Mouse (Mus musculus) C2C12 (cell line): ENCODE measurements at regions not wholly inside any gene's neighbourhood (a gene's known extent, or its start where the extent isn't known, plus 50 kb on each side); places are given as distances from the start of the nearest gene placed in this dataset.

ENCODE experiments used
- H3K27me3 ChIP-seq: one replicate; pipeline ENCODE4 v1.6.1; 2011; ENCODE audit not compliant: control insufficient read depth, insufficient read depth, insufficient read length
- H3K36me3 ChIP-seq: one replicate; pipeline ENCODE4 v1.6.1; 2011; ENCODE audit not compliant: control insufficient read depth, insufficient read depth
- H3K4me3 ChIP-seq: one replicate; pipeline ENCODE4 v1.5.1; 2011; ENCODE audit warnings: mild to moderate bottlenecking, control low read depth; ENCODE audit not compliant: poor library complexity, insufficient read depth, severe bottlenecking
- H3K79me2 ChIP-seq: one replicate; pipeline ENCODE4 v1.6.1; 2011; ENCODE audit not compliant: control insufficient read depth, insufficient read depth
- H3K79me3 ChIP-seq: one replicate; pipeline ENCODE4 v1.6.1; 2011; ENCODE audit warnings: low read depth, control low read depth
- H3ac ChIP-seq: one replicate; pipeline ENCODE3; 2011; ENCODE audit warnings: low read depth; ENCODE audit not compliant: control insufficient read depth, insufficient read length
- CEBPB ChIP-seq: IDR thresholded peaks from one replicate; pipeline ENCODE4 v1.6.1; 2011; ENCODE audit warnings: low read depth, mild to moderate bottlenecking, control low read depth, moderate library complexity
- CTCF ChIP-seq: IDR thresholded peaks from one replicate; pipeline ENCODE4 v1.5.1; 2011; ENCODE audit not compliant: control insufficient read depth, insufficient read depth, insufficient read length
- FOSL1 ChIP-seq: IDR thresholded peaks from one replicate; pipeline ENCODE4 v1.8.0; 2011; ENCODE audit warnings: mild to moderate bottlenecking, low read length; ENCODE audit not compliant: poor library complexity, insufficient read depth, severe bottlenecking
- MAX ChIP-seq: IDR thresholded peaks from one replicate; pipeline ENCODE4 v1.6.1; 2011; ENCODE audit warnings: mild to moderate bottlenecking, control low read depth
- MYOD1 ChIP-seq: IDR thresholded peaks from one replicate; pipeline ENCODE4 v1.6.1; 2011; ENCODE audit warnings: low read depth; ENCODE audit not compliant: control insufficient read depth, insufficient read length
- MYOG ChIP-seq: IDR thresholded peaks from one replicate; pipeline ENCODE4 v1.6.1; 2011; ENCODE audit not compliant: control insufficient read depth, insufficient read length; ENCODE audit errors: extremely low read depth
- USF1 ChIP-seq: IDR thresholded peaks from one replicate; pipeline ENCODE4 v1.6.1; 2011; ENCODE audit warnings: low read depth, mild to moderate bottlenecking, control low read depth, moderate library complexity

DNA sequence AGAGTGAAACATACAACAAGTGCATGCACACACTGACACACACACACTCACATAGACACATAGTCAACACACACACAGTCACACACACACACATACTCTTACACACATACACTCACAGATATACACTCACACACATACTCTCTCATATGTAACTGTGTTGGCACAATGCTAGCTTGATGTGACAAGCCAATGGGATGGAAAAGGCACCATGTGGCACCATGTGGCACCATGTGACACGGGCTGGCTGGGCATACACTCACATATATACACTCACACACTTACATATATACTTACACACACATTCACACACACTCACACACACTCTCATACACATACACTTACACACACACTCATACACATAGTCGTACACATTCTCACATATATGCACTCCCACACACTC is 67.0 kb upstream of the Phyhipl start:
- Histone ChIP-seq H3K79me2 (no peaks in the 10 kb centered on the region), H3K27me3 (no peaks in the 10 kb centered on the region), H3ac (no peak overlapping the region), H3K36me3 (no peaks in the 10 kb centered on the region), H3K79me3 (no peaks in the 10 kb centered on the region), H3K4me3 (no peak overlapping the region)
- TF ChIP-seq CTCF (no peak), MYOD1 (no peak), USF1 (no peak), CEBPB (no peak)

DNA sequence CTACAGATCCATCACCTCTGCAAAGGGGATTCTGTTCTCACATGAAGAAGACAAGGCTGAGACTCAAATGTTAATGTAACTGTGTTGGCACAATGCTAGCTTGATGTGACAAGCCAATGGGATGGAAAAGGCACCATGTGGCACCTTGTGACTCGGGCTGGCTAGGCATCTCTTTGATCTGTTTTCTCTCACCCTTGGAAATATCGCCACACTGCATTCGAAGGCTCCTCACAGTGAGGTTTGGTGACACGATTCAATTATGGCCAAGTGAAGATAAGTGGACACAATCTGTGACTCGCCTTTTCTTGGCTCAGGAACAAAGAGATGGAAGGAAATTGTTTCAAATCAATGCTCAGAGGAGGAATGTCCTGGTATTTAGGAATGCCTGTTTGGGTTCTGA is 66.6 kb upstream of the Phyhipl start:
- H3K4me3 ChIP-seq = no peak overlapping the region
- H3K79me3 ChIP-seq = no peaks in the 10 kb centered on the region
- TF ChIP-seq MAX = no peak
- TF ChIP-seq CEBPB = no peak
- no peak for TF ChIP-seq MYOG
- no peak for TF ChIP-seq MYOD1
- no peak for TF ChIP-seq CTCF
- no peak for TF ChIP-seq FOSL1
- no peak for TF ChIP-seq USF1
- H3K36me3 ChIP-seq = no peaks in the 10 kb centered on the region
- no peaks in the 10 kb centered on the region for H3K79me2 ChIP-seq
- no peaks in the 10 kb centered on the region for H3K27me3 ChIP-seq
- H3ac ChIP-seq = no peak overlapping the region

DNA sequence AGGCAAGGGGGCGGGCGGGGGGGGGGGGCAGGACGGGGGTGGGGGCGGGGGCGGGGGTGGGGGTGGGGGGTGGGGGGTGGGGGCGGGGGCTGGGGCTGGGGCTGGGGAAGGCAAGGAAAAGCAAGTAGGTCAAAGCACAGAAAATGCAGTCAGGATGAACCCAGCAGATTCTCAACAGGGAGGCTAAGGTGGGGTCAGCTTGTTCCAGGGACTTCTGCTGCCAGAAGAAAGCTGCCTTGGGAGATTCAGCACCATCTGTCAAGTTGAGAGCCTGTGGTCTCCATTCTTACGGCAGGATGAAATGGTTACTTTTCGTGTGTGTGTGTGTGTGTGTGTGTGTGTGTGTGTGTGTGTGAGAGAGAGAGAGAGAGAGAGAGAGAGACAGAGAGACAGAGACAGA is 61.7 kb upstream of the Phyhipl start:
- Histone ChIP-seq H3ac (no peak overlapping the region), H3K36me3 (no peaks in the 10 kb centered on the region), H3K4me3 (no peak overlapping the region), H3K79me3 (no peaks in the 10 kb centered on the region), H3K27me3 (no peaks in the 10 kb centered on the region), H3K79me2 (no peaks in the 10 kb centered on the region)
- TF ChIP-seq MYOD1 = no peak
- TF ChIP-seq CEBPB = no peak

DNA sequence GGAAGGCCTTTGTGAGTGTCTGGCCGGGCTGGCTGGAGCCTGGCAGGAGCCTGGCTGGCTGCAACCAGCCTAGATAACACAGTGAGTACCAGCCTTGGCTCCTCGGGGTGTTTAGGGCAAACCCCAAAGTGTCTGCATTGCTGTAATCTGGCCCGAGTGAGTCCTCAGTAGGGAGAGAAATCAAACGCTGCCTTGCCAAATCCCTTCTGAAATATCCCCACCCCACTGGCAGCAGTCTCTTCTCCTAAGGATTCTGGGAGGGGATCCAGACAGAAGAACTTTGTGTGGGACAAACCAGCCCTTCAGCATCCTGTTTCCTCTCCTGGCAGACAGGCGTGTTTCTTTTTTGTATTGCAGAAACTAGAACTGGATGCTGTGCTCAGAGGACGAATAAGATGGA is 61.3 kb upstream of the Phyhipl start:
- TF ChIP-seq MYOD1 (no peak), MYOG (no peak), FOSL1 (no peak), USF1 (no peak), CTCF (no peak), CEBPB (no peak), MAX (no peak)
- Histone ChIP-seq H3K79me2 (no peaks in the 10 kb centered on the region), H3K36me3 (no peaks in the 10 kb centered on the region), H3K4me3 (no peak overlapping the region), H3K79me3 (no peaks in the 10 kb centered on the region), H3K27me3 (no peaks in the 10 kb centered on the region), H3ac (no peak overlapping the region)

DNA sequence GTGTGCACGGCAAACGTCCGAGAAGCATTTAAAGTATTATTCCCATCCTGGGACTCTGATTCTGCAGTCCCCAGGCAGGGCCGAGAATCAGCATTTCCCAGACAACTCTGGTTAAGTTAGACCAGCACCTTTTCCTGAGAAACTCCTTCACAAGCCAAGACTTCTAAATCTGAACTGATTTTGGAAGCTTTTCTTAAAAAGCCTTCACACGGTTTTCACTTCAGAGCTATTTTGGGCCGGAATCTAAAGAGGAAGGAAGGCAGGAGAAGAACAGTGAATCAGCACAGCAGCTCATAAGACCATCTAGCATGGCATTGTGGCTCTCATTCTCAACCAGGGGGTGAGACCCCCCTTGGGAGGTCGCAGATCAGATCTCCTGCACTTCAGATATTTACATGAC is 57.5 kb upstream of the Phyhipl start:
- H3K79me2 ChIP-seq = no peaks in the 10 kb centered on the region
- H3ac ChIP-seq = no peak overlapping the region
- H3K27me3 ChIP-seq = no peaks in the 10 kb centered on the region
- no peaks in the 10 kb centered on the region for H3K79me3 ChIP-seq
- TF ChIP-seq MYOD1 (no peak), MYOG (no peak), CTCF (no peak)
- H3K4me3 ChIP-seq = no peak overlapping the region
- H3K36me3 ChIP-seq = no peaks in the 10 kb centered on the region

DNA sequence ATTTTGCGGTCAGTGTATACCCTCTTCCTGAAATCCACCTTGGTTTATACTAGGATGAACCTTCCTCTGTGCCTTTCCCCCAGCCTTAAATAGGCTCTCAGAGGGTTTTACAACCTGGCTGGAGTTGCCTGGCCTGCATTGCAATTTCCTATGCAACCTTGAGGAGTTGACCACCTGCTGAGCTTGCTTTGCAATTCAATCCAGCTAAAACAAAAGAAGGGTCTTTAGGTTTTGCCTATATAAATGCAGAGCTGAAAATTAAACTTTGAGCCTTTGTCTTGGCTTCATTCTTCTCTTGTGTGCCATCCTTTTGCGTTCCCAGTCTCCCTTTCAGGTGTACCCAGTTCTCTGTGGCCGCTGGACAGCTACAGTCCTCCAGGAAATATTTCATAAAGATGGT is 53.0 kb upstream of the Phyhipl start:
- Histone ChIP-seq H3K4me3 (no peak overlapping the region), H3K79me2 (no peaks in the 10 kb centered on the region), H3K79me3 (no peaks in the 10 kb centered on the region), H3ac (no peak overlapping the region), H3K36me3 (no peaks in the 10 kb centered on the region), H3K27me3 (no peaks in the 10 kb centered on the region)
- TF ChIP-seq MYOG (no peak), MYOD1 (no peak), FOSL1 (no peak), CTCF (no peak), USF1 (no peak), CEBPB (no peak), MAX (no peak)
